Mouse (Mus musculus) limb, embryonic 14.5 days (tissue): ENCODE data around the gene Zc3h4. TPM values are rescaled to one million over a fixed set of nuclear protein-coding genes. Genes with fewer than 3 reads are reported as not detected.
A peak's percentile ranks its signal among the peaks of the same experiment; 100 is the strongest.

Experiments
- ATAC-seq: fragments of 200-750 bp; cut with Nextera tagmentation; 2 replicates; pipeline ENCODE4 v1.8.0; 2017; ENCODE audit warnings: low read depth, moderate number of reproducible peaks, moderate TSS enrichment; ENCODE audit not compliant: low FRiP score
- DNase-seq: peaks from one replicate; pipeline ENCODE4 v3.0.0-alpha.2; 2015; ENCODE audit warnings: low spot score
- H3K27ac ChIP-seq: fragments of 300-500 bp; sonication (generic); replicated peaks from 2 replicates; pipeline ENCODE4 v1.5.1; 2014; ENCODE audit warnings: low read depth, mild to moderate bottlenecking, low read length, moderate library complexity, mixed read lengths
- H3K27me3 ChIP-seq: fragments of 300-500 bp; sonication (generic); 2 replicates; pipeline ENCODE4 v1.6.1; 2014; ENCODE audit warnings: low read length, mixed read lengths; ENCODE audit not compliant: control insufficient read depth, insufficient read depth
- H3K36me3 ChIP-seq: fragments of 300-500 bp; sonication (generic); 2 replicates; pipeline ENCODE4 v1.6.1; 2014; ENCODE audit warnings: mild to moderate bottlenecking, low read length, moderate library complexity, mixed read lengths; ENCODE audit not compliant: control insufficient read depth, insufficient read depth
- H3K4me1 ChIP-seq: fragments of 300-500 bp; sonication (generic); 2 replicates; pipeline ENCODE4 v1.6.1; 2014; ENCODE audit warnings: antibody characterized with exemption, low read length, mixed read lengths; ENCODE audit not compliant: control insufficient read depth, insufficient read depth
- H3K4me2 ChIP-seq: fragments of 300-500 bp; sonication (generic); replicated peaks from 2 replicates; pipeline ENCODE4 v1.6.1; 2014; ENCODE audit warnings: low read depth, mild to moderate bottlenecking, low read length, moderate library complexity; ENCODE audit not compliant: severe bottlenecking
- H3K4me3 ChIP-seq: fragments of 300-500 bp; sonication (generic); replicated peaks from 2 replicates; pipeline ENCODE4 v1.5.1; 2014; ENCODE audit warnings: low read length
- H3K9ac ChIP-seq: fragments of 300-500 bp; sonication (generic); 2 replicates; pipeline ENCODE4 v1.6.1; 2014; ENCODE audit warnings: mild to moderate bottlenecking, low read depth, low read length, moderate library complexity; ENCODE audit not compliant: severe bottlenecking
- H3K9me3 ChIP-seq: fragments of 300-500 bp; sonication (generic); 2 replicates; pipeline ENCODE4 v1.6.1; 2016; ENCODE audit warnings: low read length; ENCODE audit not compliant: control insufficient read depth
- POLR2A ChIP-seq: fragments of 200-500 bp; IDR thresholded peaks from 2 replicates; pipeline ENCODE4 v1.8.0; 2012; ENCODE audit warnings: inconsistent platforms, mild to moderate bottlenecking, moderate library complexity, borderline replicate concordance; ENCODE audit not compliant: insufficient read depth, insufficient read length; ENCODE audit errors: extremely low read depth
- WGBS: fragments of 180-500 bp; shearing (Covaris S2); extraction: QIAGEN DNeasy Blood & Tissue Kit; methylation state at CpG from one replicate; pipeline ENCODE4 v1.1.7; 2014; 5-methylcytosine and 5-hydroxymethylcytosine counted together
- polyA plus RNA-seq, 2 experiments: library from polyadenylated mRNA; depleted of rRNA in 1 of 2; stranded (reverse) in 1 of 2; unstranded in 1 of 2; fragments of >200 nt; fragmentation: Nextera tagmentation in 1 of 2; extraction: Ambion mirVana in 1 of 2; gene quantifications; 2 replicates each; pipeline versions ENCODE4 v1.2.1 to v1.2.3; 2012 to 2014

Zc3h4 gene
- polyA plus RNA-seq, 2 experiments = 15.7 to 49.1 TPM

- 64% methylated on average over 4 of the region's 4 CpGs for WGBS
- ATAC-seq = no peak
- no peak overlapping the region for H3K27ac ChIP-seq
These were observed 65.9 kb downstream of the Zc3h4 start for GRCm38 (mm10) chr7:16466565-16466964.

DNA sequence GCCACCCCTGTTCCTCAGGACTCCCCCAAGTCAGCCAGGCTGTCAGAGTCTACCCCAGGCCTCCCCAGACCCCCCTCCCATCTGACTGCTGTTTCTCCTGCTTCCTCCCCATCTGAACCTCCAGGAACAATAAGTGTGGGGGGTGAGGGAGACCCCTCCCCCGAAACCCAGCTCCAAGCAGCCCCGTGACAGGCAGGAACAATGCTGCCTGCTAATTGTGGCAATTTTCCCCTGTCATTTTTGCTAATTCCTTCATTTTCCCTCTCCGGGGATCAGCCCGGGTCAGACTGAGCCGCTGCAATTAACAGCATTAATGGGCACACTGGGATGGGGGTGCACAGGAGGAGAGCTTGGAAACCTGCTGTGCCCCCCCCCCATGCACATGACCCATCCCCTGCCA lies 67.4 kb downstream of the Zc3h4 start:
- 7% methylated on average over 4 of the region's 5 CpGs for WGBS
- ATAC-seq = no peak
- Histone ChIP-seq H3K9ac (no peak overlapping the region), H3K4me2 (no peak overlapping the region), H3K4me3 (no peak overlapping the region), H3K36me3 (no peaks in the 10 kb centered on the region), H3K27ac (no peak overlapping the region), H3K4me1 (no peaks in the 10 kb centered on the region), H3K9me3 (no peaks in the 10 kb centered on the region), H3K27me3 (peaks cover 22% of the 10 kb centered on the region)
- no peak for TF ChIP-seq POLR2A
- no peak for DNase-seq

More at GRCm38 (mm10) chr7:16466565-16466964, 65.9 kb downstream of the Zc3h4 start:
- H3K4me3 ChIP-seq = no peak overlapping the region
- no peak for TF ChIP-seq POLR2A
- no peaks in the 10 kb centered on the region for H3K36me3 ChIP-seq
- peaks cover 10% of the 10 kb centered on the region for H3K27me3 ChIP-seq
- H3K4me2 ChIP-seq = no peak overlapping the region
- H3K9me3 ChIP-seq = no peaks in the 10 kb centered on the region
- H3K4me1 ChIP-seq = no peaks in the 10 kb centered on the region
- H3K9ac ChIP-seq = no peak overlapping the region
- no peak for DNase-seq

DNA sequence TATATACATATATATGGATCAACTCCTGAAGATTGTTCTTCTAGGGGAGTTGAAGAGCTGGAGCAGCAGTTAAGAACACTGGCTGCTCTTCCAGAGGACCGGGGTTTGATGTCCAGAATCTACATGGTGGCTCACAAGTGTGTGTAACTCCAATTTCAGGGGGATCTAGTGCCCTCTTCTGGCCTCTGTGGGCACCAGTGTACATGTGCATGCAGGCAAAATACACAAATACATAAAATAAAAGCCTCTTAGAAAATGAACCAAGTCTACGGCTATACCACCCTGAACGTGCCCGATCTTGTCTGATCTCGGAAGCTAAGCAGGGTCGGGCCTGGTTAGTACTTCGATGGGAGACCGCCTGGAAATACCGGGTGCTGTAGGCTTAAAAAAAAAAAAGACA lies 70.8 kb downstream of the Zc3h4 start:
- no peak for TF ChIP-seq POLR2A
- Histone ChIP-seq H3K4me2 (no peak overlapping the region), H3K9me3 (no peaks in the 10 kb centered on the region), H3K4me3 (no peak overlapping the region), H3K36me3 (no peaks in the 10 kb centered on the region), H3K9ac (no peak overlapping the region), H3K27me3 (peaks cover 55% of the 10 kb centered on the region), H3K4me1 (peaks cover 13% of the 10 kb centered on the region), H3K27ac (no peak overlapping the region)
- WGBS = 39% methylated on average over 9 of the region's 9 CpGs
- ATAC-seq = no peak
- no peak for DNase-seq

DNA sequence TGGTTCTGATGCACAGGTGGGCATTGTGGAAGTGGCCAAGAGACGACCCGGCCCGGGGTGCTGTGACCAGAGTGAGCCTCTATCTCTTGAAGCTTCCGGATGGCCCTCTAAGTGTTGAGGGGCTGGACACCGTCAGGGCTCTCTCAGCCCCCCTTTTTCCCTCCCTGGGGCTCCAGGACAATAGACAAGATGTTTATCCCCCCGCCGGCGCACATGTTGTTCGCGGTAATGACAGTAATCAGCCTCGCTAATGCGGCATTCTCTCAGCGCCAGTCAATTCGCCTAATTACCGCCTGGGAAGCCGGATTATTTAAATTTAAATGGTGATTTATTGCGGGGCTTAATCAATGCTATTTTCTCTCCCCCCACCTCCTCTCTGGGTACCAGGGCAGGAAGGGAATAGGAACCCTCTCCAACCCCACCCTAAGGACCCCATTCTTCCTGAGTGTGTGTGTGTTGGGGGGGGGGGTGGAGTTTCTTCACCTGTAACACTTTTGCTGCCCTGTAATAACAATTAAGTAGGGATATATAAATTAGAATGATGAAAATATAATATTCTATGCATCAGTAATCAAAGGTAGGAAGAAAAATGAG lies 71.5 kb downstream of the Zc3h4 start:
- WGBS = 6% methylated on average over 17 of the region's 17 CpGs
- TF ChIP-seq POLR2A = no peak
- Histone ChIP-seq H3K9me3 (no peaks in the 10 kb centered on the region), H3K4me1 (peaks cover 13% of the 10 kb centered on the region), H3K4me3 (no peak overlapping the region), H3K27ac (no peak overlapping the region), H3K36me3 (no peaks in the 10 kb centered on the region), H3K27me3 (peaks cover 61% of the 10 kb centered on the region), H3K9ac (no peak overlapping the region), H3K4me2 (no peak overlapping the region)
- DNase-seq (no peak), ATAC-seq (no peak)

DNA sequence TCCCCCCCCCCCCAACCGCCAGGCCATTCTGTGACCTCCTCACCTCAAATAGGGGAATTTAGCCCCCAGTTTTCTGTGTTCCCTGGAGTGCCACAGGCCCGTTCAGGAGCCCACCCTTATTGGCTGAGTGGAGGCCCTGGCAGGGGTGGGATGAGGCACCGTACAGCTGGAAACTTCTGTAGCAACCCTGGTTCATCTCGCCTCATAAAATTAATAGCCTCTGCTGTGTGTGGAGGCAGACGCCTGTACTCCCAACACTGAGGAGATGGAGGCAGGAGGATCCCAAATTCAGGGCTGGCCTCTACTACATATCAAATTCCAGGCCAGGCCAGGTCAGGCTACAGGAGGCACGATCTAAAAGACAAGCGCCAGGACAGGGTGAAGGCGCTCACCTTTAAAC lies 73.1 kb downstream of the Zc3h4 start:
- Histone ChIP-seq H3K9ac (no peak overlapping the region), H3K27ac (no peak overlapping the region)
- WGBS = 26% methylated on average over 8 of the region's 8 CpGs

GRCm38 (mm10) chr7:16474445-16474844 lies 73.7 kb downstream of the Zc3h4 start:
- peaks cover 66% of the 10 kb centered on the region for H3K27me3 ChIP-seq
- DNase-seq (no peak), ATAC-seq (no peak)
- peak overlapping the region; percentile 33 for H3K4me2 ChIP-seq
- no peaks in the 10 kb centered on the region for H3K36me3 ChIP-seq
- H3K9ac ChIP-seq = no peak overlapping the region
- no peaks in the 10 kb centered on the region for H3K9me3 ChIP-seq
- H3K27ac ChIP-seq = no peak overlapping the region
- no peak for TF ChIP-seq POLR2A
- WGBS = 5% methylated on average over 28 of the region's 33 CpGs
- H3K4me3 ChIP-seq = peak overlapping the region; percentile 19
- H3K4me1 ChIP-seq = peaks cover 13% of the 10 kb centered on the region

More for the DNA sequence above, 73.1 kb downstream of the Zc3h4 start:
- no peak for TF ChIP-seq POLR2A
- Histone ChIP-seq H3K4me2 (no peak overlapping the region), H3K4me3 (no peak overlapping the region), H3K9me3 (no peaks in the 10 kb centered on the region), H3K27me3 (peaks cover 66% of the 10 kb centered on the region), H3K36me3 (no peaks in the 10 kb centered on the region), H3K4me1 (peaks cover 13% of the 10 kb centered on the region)
- ATAC-seq = no peak
- no peak for DNase-seq
